Mouse (Mus musculus): Measurements from ENCODE around the gene Mrs2. TPM values are rescaled to one million over a fixed set of nuclear protein-coding genes. Genes with fewer than 3 reads are reported as not detected.

Mrs2 gene
- polyA plus RNA-seq, 1 experiment = 11.3 TPM

DNA sequence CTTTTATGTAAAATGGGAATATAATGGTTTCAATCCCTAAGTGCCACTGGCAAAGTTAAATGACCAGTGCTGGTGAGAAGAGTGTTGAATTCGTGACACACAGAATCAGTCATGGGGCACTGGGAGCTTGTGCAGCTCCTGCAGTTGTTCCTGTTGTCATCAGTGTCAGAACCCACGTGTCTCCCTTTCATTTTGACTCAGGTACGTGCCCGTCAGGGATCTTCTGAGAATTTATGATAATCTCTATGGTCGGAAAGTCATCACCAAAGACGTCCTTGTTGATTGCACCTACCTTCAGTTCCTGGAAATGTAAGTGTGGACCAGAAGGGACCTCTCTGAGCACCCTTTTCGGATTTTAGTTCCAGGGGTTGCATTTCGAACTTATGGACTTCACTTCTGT is 58.1 kb downstream of the Mrs2 start:
- TF ChIP-seq POLR2A (IDR thresholded peaks at IDR 0.05; ENCODE audit: low read depth, low read length) (no peak), CTCF (IDR thresholded peaks at IDR 0.05; ENCODE audit: extremely low read depth, insufficient read length, insufficient replicate concordance, low read depth, low read length) (no peak)
- no peak overlapping the region for H3K4me3 ChIP-seq (ENCODE audit: low read depth, low read length)
- WGBS = 82% methylated on average over 8 of the region's 8 CpGs
- H3K27me3 ChIP-seq (ENCODE audit: control insufficient read depth, insufficient read depth, low read length) = no peaks in the 10 kb centered on the region
- H3K27ac ChIP-seq (ENCODE audit: insufficient read depth, low read depth, low read length) = no peak overlapping the region
- peaks cover 4% of the 10 kb centered on the region; the same call in 1 of the 2 replicates for H3K4me1 ChIP-seq (ENCODE audit: control insufficient read depth, insufficient read depth, insufficient read length, low read length)
- H3K36me3 ChIP-seq (ENCODE audit: control insufficient read depth, insufficient read depth, low read length) = no peaks in the 10 kb centered on the region

DNA sequence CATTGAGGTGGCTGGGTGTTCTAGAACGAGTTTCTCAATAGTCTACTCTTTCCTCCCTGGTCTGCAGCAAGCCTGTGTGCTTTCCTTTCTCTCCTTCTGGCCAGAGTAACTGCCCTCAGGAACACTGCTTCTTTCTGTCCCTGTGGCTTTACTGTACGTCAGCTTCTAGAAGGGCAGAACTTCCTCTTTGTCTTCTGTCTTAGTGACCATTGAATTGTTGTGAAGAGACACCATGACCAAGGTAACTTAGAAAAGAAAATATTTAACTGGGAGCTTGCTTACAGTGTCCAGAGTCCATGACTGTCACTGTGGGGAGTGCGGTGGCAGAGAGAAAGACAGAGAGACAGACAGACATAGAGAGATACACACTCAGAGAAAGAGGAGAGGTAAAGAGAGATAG is 60.1 kb downstream of the Mrs2 start:
- Histone ChIP-seq H3K4me3 (ENCODE audit: low read depth, low read length) (no peak overlapping the region), H3K36me3 (ENCODE audit: control insufficient read depth, insufficient read depth, low read length) (no peaks in the 10 kb centered on the region), H3K27me3 (ENCODE audit: control insufficient read depth, insufficient read depth, low read length) (no peaks in the 10 kb centered on the region), H3K27ac (ENCODE audit: insufficient read depth, low read depth, low read length) (no peak overlapping the region), H3K4me1 (ENCODE audit: control insufficient read depth, insufficient read depth, insufficient read length, low read length) (peaks cover 2% of the 10 kb centered on the region)
- no peak for TF ChIP-seq POLR2A (IDR thresholded peaks at IDR 0.05; ENCODE audit: low read depth, low read length)
- TF ChIP-seq CTCF (IDR thresholded peaks at IDR 0.05; ENCODE audit: extremely low read depth, insufficient read length, insufficient replicate concordance, low read depth, low read length) = no peak
- WGBS = 77% methylated on average over 3 of the region's 3 CpGs

DNA sequence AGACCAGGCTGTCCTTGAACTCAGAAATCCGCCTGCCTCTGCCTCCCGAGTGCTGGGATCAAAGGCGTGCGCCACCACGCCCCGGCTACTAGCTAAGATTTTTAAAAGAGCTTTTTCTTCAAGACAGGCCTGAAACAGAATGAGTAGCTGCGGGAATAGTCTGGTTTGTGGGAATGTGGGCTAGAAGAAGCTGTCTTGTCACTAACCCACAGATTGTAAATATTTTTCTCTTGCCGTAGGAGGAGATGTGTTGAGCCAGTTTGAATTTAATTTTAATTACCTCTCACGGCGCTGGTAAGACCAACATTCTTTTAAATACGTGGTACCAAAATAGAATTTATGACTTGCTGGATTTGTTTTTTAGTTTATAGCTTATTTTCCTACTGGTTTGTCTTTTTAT is 61.5 kb downstream of the Mrs2 start:
- Histone ChIP-seq H3K4me3 (ENCODE audit: low read depth, low read length) (no peak overlapping the region), H3K4me1 (ENCODE audit: control insufficient read depth, insufficient read depth, insufficient read length, low read length) (peaks cover 3% of the 10 kb centered on the region; the same call in 1 of the 2 replicates), H3K36me3 (ENCODE audit: control insufficient read depth, insufficient read depth, low read length) (no peaks in the 10 kb centered on the region), H3K27ac (ENCODE audit: insufficient read depth, low read depth, low read length) (no peak overlapping the region), H3K27me3 (ENCODE audit: control insufficient read depth, insufficient read depth, low read length) (no peaks in the 10 kb centered on the region)
- no peak for TF ChIP-seq CTCF (IDR thresholded peaks at IDR 0.05; ENCODE audit: extremely low read depth, insufficient read length, insufficient replicate concordance, low read depth, low read length)
- TF ChIP-seq POLR2A (IDR thresholded peaks at IDR 0.05; ENCODE audit: low read depth, low read length) = no peak
- 90% methylated on average over 11 of the region's 11 CpGs for WGBS

DNA sequence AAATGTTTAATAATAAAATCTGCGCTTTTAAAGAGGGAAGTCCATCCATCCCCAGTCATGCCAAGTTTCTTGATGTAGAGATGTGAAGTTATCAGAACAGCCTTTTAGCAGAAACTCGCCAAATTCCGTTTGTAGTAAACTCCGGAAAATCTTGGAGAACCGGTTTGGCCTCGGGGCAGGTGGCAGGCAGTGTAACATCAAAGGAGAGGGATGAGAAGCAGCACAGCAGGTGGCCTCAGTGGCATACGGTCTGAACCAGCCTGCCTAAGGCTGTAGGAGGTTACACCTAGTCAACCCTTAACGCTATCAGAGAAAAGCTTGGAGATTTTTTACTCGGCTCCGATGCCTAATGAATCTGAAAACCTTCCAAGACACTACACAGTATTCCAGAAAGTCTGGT is 64.7 kb downstream of the Mrs2 start:
- Histone ChIP-seq H3K36me3 (ENCODE audit: control insufficient read depth, insufficient read depth, low read length) (no peaks in the 10 kb centered on the region), H3K27me3 (ENCODE audit: control insufficient read depth, insufficient read depth, low read length) (no peaks in the 10 kb centered on the region), H3K4me1 (ENCODE audit: control insufficient read depth, insufficient read depth, insufficient read length, low read length) (peaks cover 3% of the 10 kb centered on the region; the same call in 1 of the 2 replicates), H3K27ac (ENCODE audit: insufficient read depth, low read depth, low read length) (no peak overlapping the region), H3K4me3 (ENCODE audit: low read depth, low read length) (no peak overlapping the region)
- WGBS = 13% methylated on average over 10 of the region's 10 CpGs
- TF ChIP-seq POLR2A (IDR thresholded peaks at IDR 0.05; ENCODE audit: low read depth, low read length) (no peak), CTCF (IDR thresholded peaks at IDR 0.05; ENCODE audit: extremely low read depth, insufficient read length, insufficient replicate concordance, low read depth, low read length) (no peak)

DNA sequence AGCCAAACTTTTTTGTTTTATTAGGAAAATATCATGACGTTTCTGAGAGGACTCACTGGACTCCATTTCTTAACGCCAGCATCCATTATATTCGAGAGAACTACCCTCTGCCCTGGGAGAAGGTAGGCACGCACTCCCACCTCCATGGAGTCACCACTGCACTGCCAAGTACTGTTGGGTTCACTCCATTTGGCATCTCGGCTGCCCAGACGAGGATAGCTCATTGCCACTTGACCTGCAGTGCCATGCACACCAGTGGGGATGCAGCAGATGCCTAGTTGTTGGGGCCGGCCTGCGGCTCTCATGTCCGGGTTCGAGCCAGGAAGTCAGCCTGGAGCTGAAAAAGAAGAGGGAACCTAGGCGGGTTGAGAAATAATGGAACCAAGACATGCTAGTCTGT is 65.1 kb downstream of the Mrs2 start:
- Histone ChIP-seq H3K36me3 (ENCODE audit: control insufficient read depth, insufficient read depth, low read length) (no peaks in the 10 kb centered on the region), H3K4me3 (ENCODE audit: low read depth, low read length) (no peak overlapping the region), H3K27me3 (ENCODE audit: control insufficient read depth, insufficient read depth, low read length) (no peaks in the 10 kb centered on the region), H3K27ac (ENCODE audit: insufficient read depth, low read depth, low read length) (no peak overlapping the region), H3K4me1 (ENCODE audit: control insufficient read depth, insufficient read depth, insufficient read length, low read length) (peaks cover 3% of the 10 kb centered on the region; the same call in 1 of the 2 replicates)
- no peak for TF ChIP-seq CTCF (IDR thresholded peaks at IDR 0.05; ENCODE audit: extremely low read depth, insufficient read length, insufficient replicate concordance, low read depth, low read length)
- TF ChIP-seq POLR2A (IDR thresholded peaks at IDR 0.05; ENCODE audit: low read depth, low read length) = no peak
- 37% methylated on average over 11 of the region's 11 CpGs for WGBS

DNA sequence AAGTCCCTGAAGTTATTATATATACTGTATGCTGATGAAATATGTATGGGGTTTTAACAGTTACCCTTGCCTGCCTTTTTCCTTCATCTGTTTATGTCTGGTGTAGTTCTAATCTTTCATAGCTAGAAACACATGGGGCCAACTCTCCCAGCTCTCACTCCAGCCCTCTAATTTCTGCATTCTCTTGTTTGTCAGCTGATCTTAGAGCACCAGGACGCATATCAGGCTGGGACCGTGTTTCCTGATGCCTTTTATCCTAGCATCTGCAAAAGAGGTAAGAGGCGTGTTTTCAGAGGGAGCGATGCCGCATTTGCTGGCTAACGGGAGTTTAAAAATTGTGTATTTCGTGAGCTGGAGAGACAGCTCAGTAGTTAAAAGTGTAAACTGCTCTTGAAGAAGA is 67.5 kb downstream of the Mrs2 start:
- Histone ChIP-seq H3K27me3 (ENCODE audit: control insufficient read depth, insufficient read depth, low read length) (no peaks in the 10 kb centered on the region), H3K36me3 (ENCODE audit: control insufficient read depth, insufficient read depth, low read length) (no peaks in the 10 kb centered on the region), H3K27ac (ENCODE audit: insufficient read depth, low read depth, low read length) (no peak overlapping the region), H3K4me1 (ENCODE audit: control insufficient read depth, insufficient read depth, insufficient read length, low read length) (peaks cover 3% of the 10 kb centered on the region; the same call in 1 of the 2 replicates), H3K4me3 (ENCODE audit: low read depth, low read length) (no peak overlapping the region)
- 85% methylated on average over 7 of the region's 7 CpGs for WGBS
- TF ChIP-seq CTCF (IDR thresholded peaks at IDR 0.05; ENCODE audit: extremely low read depth, insufficient read length, insufficient replicate concordance, low read depth, low read length) (no peak), POLR2A (IDR thresholded peaks at IDR 0.05; ENCODE audit: low read depth, low read length) (no peak)

DNA sequence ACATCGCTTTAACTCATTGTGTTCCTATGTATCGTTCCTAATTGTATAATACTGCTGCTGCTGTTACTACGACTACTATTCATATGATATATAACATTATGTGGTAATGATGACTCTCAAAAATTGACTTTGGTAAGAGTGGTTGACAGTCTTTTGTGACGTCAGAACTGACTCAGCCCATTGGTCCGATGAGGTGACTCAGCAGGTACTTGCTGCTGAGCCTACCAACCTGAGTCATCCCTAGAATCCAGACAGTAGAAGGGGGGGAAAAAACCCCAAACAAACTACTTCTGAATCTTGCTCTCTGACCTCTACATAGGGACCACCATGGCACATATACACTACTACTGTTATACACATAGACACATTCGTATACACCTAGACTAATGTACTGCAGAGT is 71.3 kb downstream of the Mrs2 start:
- Histone ChIP-seq H3K27me3 (ENCODE audit: control insufficient read depth, insufficient read depth, low read length) (no peaks in the 10 kb centered on the region), H3K27ac (ENCODE audit: insufficient read depth, low read depth, low read length) (no peak overlapping the region), H3K36me3 (ENCODE audit: control insufficient read depth, insufficient read depth, low read length) (no peaks in the 10 kb centered on the region), H3K4me1 (ENCODE audit: control insufficient read depth, insufficient read depth, insufficient read length, low read length) (no peaks in the 10 kb centered on the region), H3K4me3 (ENCODE audit: low read depth, low read length) (no peak overlapping the region)
- 85% methylated on average over 6 of the region's 6 CpGs for WGBS
- TF ChIP-seq POLR2A (IDR thresholded peaks at IDR 0.05; ENCODE audit: low read depth, low read length) (no peak), CTCF (IDR thresholded peaks at IDR 0.05; ENCODE audit: extremely low read depth, insufficient read length, insufficient replicate concordance, low read depth, low read length) (no peak)

DNA sequence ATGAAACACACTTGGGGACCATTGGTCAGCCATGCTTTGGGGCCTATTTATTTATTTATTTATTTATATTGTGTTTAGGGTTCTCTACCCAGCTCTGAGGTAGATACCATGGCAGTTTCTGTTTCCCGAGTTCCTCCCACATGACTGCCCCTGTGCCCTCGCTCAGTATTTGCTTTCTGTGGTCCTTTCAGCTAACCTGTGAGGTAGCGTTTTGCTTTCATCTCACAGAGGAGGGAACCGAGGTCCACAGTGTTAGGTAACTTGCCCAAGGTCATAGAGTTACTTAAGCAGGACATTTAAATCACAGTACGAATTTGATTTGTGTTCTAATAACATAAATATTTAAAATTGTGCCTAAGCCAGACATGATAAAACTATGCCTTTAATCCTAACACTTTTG is 73.0 kb downstream of the Mrs2 start:
- TF ChIP-seq POLR2A (IDR thresholded peaks at IDR 0.05; ENCODE audit: low read depth, low read length) (no peak), CTCF (IDR thresholded peaks at IDR 0.05; ENCODE audit: extremely low read depth, insufficient read length, insufficient replicate concordance, low read depth, low read length) (no peak)
- H3K27me3 ChIP-seq (ENCODE audit: control insufficient read depth, insufficient read depth, low read length) = no peaks in the 10 kb centered on the region
- no peak overlapping the region for H3K27ac ChIP-seq (ENCODE audit: insufficient read depth, low read depth, low read length)
- no peak overlapping the region for H3K4me3 ChIP-seq (ENCODE audit: low read depth, low read length)
- WGBS = 92% methylated on average over 5 of the region's 5 CpGs
- no peaks in the 10 kb centered on the region for H3K36me3 ChIP-seq (ENCODE audit: control insufficient read depth, insufficient read depth, low read length)
- H3K4me1 ChIP-seq (ENCODE audit: control insufficient read depth, insufficient read depth, insufficient read length, low read length) = no peaks in the 10 kb centered on the region

Data from small intestine, adult 2 months (tissue).